Mouse (Mus musculus): Measurements from ENCODE around the gene Diras2.

- TF ChIP-seq CTCF (IDR thresholded peaks at IDR 0.05; ENCODE audit: low read depth, low read length), result no peak
- no peak for TF ChIP-seq GATA1 (IDR thresholded peaks at IDR 0.05; ENCODE audit: borderline replicate concordance, low read length)
These were observed 49.3 kb downstream of the Diras2 start for GRCm38 (mm10) chr13:52481786-52482185.
